Mouse (Mus musculus) stomach, embryonic 15.5 days (tissue): ENCODE data around the gene Mast4. TPM values are rescaled to one million over a fixed set of nuclear protein-coding genes. Genes with fewer than 3 reads are reported as not detected.

ENCODE experiments used
- ATAC-seq: fragments of 200-750 bp; cut with Nextera tagmentation; 2 replicates; pipeline ENCODE4 v1.8.0; 2017; ENCODE audit warnings: low read depth, moderate number of reproducible peaks, moderate TSS enrichment; ENCODE audit not compliant: insufficient read depth, low FRiP score
- H3K27ac ChIP-seq: fragments of 300-500 bp; sonication (generic); 2 replicates; pipeline ENCODE4 v1.5.1; 2015; ENCODE audit warnings: mild to moderate bottlenecking, inconsistent platforms
- H3K27me3 ChIP-seq: fragments of 300-500 bp; sonication (generic); replicated peaks from 2 replicates; pipeline ENCODE4 v1.6.1; 2015; ENCODE audit warnings: inconsistent platforms
- H3K36me3 ChIP-seq: fragments of 300-500 bp; sonication (generic); 2 replicates; pipeline ENCODE4 v1.6.1; 2015; ENCODE audit warnings: inconsistent platforms
- H3K4me1 ChIP-seq: fragments of 300-500 bp; sonication (generic); 2 replicates; pipeline ENCODE4 v1.6.1; 2015; ENCODE audit warnings: inconsistent platforms
- H3K4me2 ChIP-seq: fragments of 300-500 bp; sonication (generic); 2 replicates; pipeline ENCODE4 v1.6.1; 2015; ENCODE audit warnings: mild to moderate bottlenecking, inconsistent platforms
- H3K4me3 ChIP-seq: fragments of 300-500 bp; sonication (generic); replicated peaks from 2 replicates; pipeline ENCODE4 v1.5.1; 2015; ENCODE audit warnings: inconsistent platforms
- H3K9ac ChIP-seq: fragments of 300-500 bp; sonication (generic); 2 replicates; pipeline ENCODE4 v1.6.1; 2015; ENCODE audit warnings: inconsistent platforms
- H3K9me3 ChIP-seq: fragments of 300-500 bp; sonication (generic); 2 replicates; pipeline ENCODE4 v1.6.1; 2016; ENCODE audit warnings: inconsistent platforms
- WGBS: fragments of 180-500 bp; shearing (Covaris S2); methylation state at CpG from one replicate; pipeline ENCODE4 v1.1.7; 2015; 5-methylcytosine and 5-hydroxymethylcytosine counted together
- polyA plus RNA-seq: library from polyadenylated mRNA; unstranded; fragments of >200 nt; fragmentation: Nextera tagmentation; extraction: Ambion mirVana; gene quantifications from 2 replicates; pipeline ENCODE4 v1.2.1, GENCODE M21; 2015

Mast4 gene
- polyA plus RNA-seq, 1 experiment from 2014 or later = 29.5 TPM

DNA sequence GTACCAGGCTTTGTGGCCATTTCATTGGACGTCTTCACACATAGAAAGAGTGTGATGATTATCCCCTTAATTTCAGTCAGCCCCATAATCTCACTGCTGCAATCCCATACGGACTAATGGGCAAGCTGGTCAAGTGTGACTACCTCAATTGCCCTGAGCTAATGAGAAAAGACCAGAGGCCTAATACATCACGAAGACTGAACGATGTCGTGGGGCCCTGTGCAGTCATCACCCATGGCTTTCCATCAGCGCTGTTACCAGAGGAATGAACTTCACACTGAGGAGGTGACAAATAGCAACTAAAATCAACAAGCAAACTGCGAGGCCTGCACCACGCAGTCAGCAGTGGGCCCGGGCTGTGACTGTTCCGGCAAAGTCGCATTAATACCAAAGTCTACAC lies 344.7 kb downstream of the Mast4 start:
- 78% methylated on average over 11 of the region's 11 CpGs for WGBS
- H3K27me3 ChIP-seq = no peaks in the 10 kb centered on the region
- H3K9me3 ChIP-seq = no peaks in the 10 kb centered on the region
- H3K36me3 ChIP-seq = no peaks in the 10 kb centered on the region
- no peak overlapping the region for H3K4me3 ChIP-seq
- H3K9ac ChIP-seq = no peak overlapping the region
- no peak overlapping the region for H3K27ac ChIP-seq
- H3K4me1 ChIP-seq = no peaks in the 10 kb centered on the region
- no peak overlapping the region for H3K4me2 ChIP-seq
- no peak for ATAC-seq

- Histone ChIP-seq H3K4me1 (no peaks in the 10 kb centered on the region), H3K4me2 (no peak overlapping the region), H3K4me3 (no peak overlapping the region)
Observed at GRCm38 (mm10) chr13:102988976-102989375, 345.3 kb downstream of the Mast4 start.

GRCm38 (mm10) chr13:102988251-102988895 lies 345.9 kb downstream of the Mast4 start:
- H3K4me2 ChIP-seq = no peak overlapping the region
- no peak overlapping the region for H3K4me3 ChIP-seq
- no peaks in the 10 kb centered on the region for H3K27me3 ChIP-seq
- H3K9me3 ChIP-seq = no peaks in the 10 kb centered on the region
- WGBS = 63% methylated on average over 11 of the region's 11 CpGs
- no peak for ATAC-seq
- no peak overlapping the region for H3K9ac ChIP-seq
- no peak overlapping the region for H3K27ac ChIP-seq
- H3K36me3 ChIP-seq = no peaks in the 10 kb centered on the region
- H3K4me1 ChIP-seq = no peaks in the 10 kb centered on the region

More at GRCm38 (mm10) chr13:102988976-102989375, 345.3 kb downstream of the Mast4 start:
- no peaks in the 10 kb centered on the region for H3K36me3 ChIP-seq
- H3K27ac ChIP-seq = no peak overlapping the region
- WGBS = 86% methylated on average over 4 of the region's 4 CpGs
- no peaks in the 10 kb centered on the region for H3K27me3 ChIP-seq
- no peaks in the 10 kb centered on the region for H3K9me3 ChIP-seq
- ATAC-seq = no peak
- no peak overlapping the region for H3K9ac ChIP-seq

GRCm38 (mm10) chr13:102984550-102984949 lies 349.7 kb downstream of the Mast4 start:
- no peak for ATAC-seq
- Histone ChIP-seq H3K9ac (no peak overlapping the region), H3K27ac (no peak overlapping the region), H3K9me3 (no peaks in the 10 kb centered on the region), H3K36me3 (no peaks in the 10 kb centered on the region), H3K4me1 (no peaks in the 10 kb centered on the region), H3K4me3 (no peak overlapping the region), H3K27me3 (no peaks in the 10 kb centered on the region), H3K4me2 (no peak overlapping the region)
- WGBS = 94% methylated on average over 4 of the region's 4 CpGs

- ATAC-seq = no peak
- no peak overlapping the region for H3K9ac ChIP-seq
- no peak overlapping the region for H3K4me3 ChIP-seq
- no peak overlapping the region for H3K27ac ChIP-seq
- no peak overlapping the region for H3K4me2 ChIP-seq
- no peaks in the 10 kb centered on the region for H3K36me3 ChIP-seq
- peaks cover 3% of the 10 kb centered on the region; the same call in 1 of the 2 replicates for H3K4me1 ChIP-seq
- H3K9me3 ChIP-seq = no peaks in the 10 kb centered on the region
- H3K27me3 ChIP-seq = no peaks in the 10 kb centered on the region
- 69% methylated on average over 5 of the region's 5 CpGs for WGBS
Observed at GRCm38 (mm10) chr13:102973853-102974252, 360.4 kb downstream of the Mast4 start.

- Histone ChIP-seq H3K36me3 (no peaks in the 10 kb centered on the region), H3K9ac (no peak overlapping the region), H3K4me3 (no peak overlapping the region), H3K27me3 (no peaks in the 10 kb centered on the region), H3K9me3 (no peaks in the 10 kb centered on the region), H3K4me1 (no peaks in the 10 kb centered on the region), H3K27ac (no peak overlapping the region), H3K4me2 (no peak overlapping the region)
- WGBS = 92% methylated on average over 6 of the region's 6 CpGs
- ATAC-seq = no peak
Observed at GRCm38 (mm10) chr13:102963471-102963870, 370.8 kb downstream of the Mast4 start.

GRCm38 (mm10) chr13:102958273-102959270 lies 375.7 kb downstream of the Mast4 start:
- H3K36me3 ChIP-seq = no peaks in the 10 kb centered on the region
- no peaks in the 10 kb centered on the region for H3K27me3 ChIP-seq
- no peak overlapping the region for H3K9ac ChIP-seq
- no peak for ATAC-seq
- peak overlapping the region; percentile 27 for H3K4me3 ChIP-seq
- peak overlapping the region; percentile 31; the same call in 1 of the 2 replicates for H3K27ac ChIP-seq
- H3K4me1 ChIP-seq = peaks cover 10% of the 10 kb centered on the region; the same call in 1 of the 2 replicates
- no peaks in the 10 kb centered on the region for H3K9me3 ChIP-seq
- peak overlapping the region; percentile 50 for H3K4me2 ChIP-seq
- 50% methylated on average over 19 of the region's 19 CpGs for WGBS

- Histone ChIP-seq H3K36me3 (no peaks in the 10 kb centered on the region), H3K4me3 (peak overlapping the region; percentile 27), H3K9me3 (no peaks in the 10 kb centered on the region), H3K4me2 (peak overlapping the region; percentile 50), H3K4me1 (peaks cover 10% of the 10 kb centered on the region; the same call in 1 of the 2 replicates), H3K9ac (no peak overlapping the region), H3K27me3 (no peaks in the 10 kb centered on the region), H3K27ac (peak overlapping the region; percentile 59; the same call in 1 of the 2 replicates)
- WGBS = 6% methylated on average over 15 of the region's 15 CpGs
- ATAC-seq = no peak
Observed at GRCm38 (mm10) chr13:102957508-102958272, 376.6 kb downstream of the Mast4 start.

GRCm38 (mm10) chr13:102955506-102955905 lies 378.8 kb downstream of the Mast4 start:
- Histone ChIP-seq H3K27me3 (no peaks in the 10 kb centered on the region), H3K9me3 (no peaks in the 10 kb centered on the region), H3K9ac (no peak overlapping the region), H3K27ac (no peak overlapping the region), H3K4me2 (no peak overlapping the region), H3K4me1 (peaks cover 10% of the 10 kb centered on the region; the same call in 1 of the 2 replicates), H3K36me3 (no peaks in the 10 kb centered on the region), H3K4me3 (no peak overlapping the region)
- WGBS = 74% methylated on average over 2 of the region's 2 CpGs
- ATAC-seq = no peak

- Histone ChIP-seq H3K4me1 (0 out of 2 replicates have a peak, but pooled peaks cover 3% of the 10 kb centered on the region), H3K4me3 (no peak overlapping the region), H3K36me3 (no peaks in the 10 kb centered on the region), H3K9me3 (no peaks in the 10 kb centered on the region), H3K27me3 (no peaks in the 10 kb centered on the region), H3K4me2 (no peak overlapping the region), H3K27ac (no peak overlapping the region), H3K9ac (no peak overlapping the region)
- 76% methylated on average over 7 of the region's 7 CpGs for WGBS
- no peak for ATAC-seq
Observed at GRCm38 (mm10) chr13:102949756-102950155, 384.5 kb downstream of the Mast4 start.

DNA sequence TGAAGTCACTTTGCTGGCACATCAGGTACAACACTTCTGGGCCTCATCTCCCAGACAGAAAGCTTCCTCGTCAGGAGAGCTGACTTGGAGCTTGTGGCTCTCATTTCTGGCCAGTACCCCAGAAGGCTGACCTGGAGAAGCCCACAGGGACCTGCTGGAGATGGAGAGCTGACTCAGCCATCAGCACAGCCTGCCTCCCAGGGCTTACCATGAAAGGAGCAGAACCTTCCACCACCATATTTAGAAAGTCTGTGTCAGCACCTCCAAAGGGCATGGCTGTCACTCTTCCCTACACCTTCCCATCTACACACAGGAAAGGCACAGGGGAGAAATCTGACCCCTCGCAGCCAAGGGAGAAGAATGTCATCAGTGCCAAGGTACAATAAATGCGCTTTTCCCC lies 385.3 kb downstream of the Mast4 start:
- Histone ChIP-seq H3K4me1 (0 out of 2 replicates have a peak, but pooled peaks cover 1% of the 10 kb centered on the region), H3K4me3 (no peak overlapping the region), H3K36me3 (no peaks in the 10 kb centered on the region), H3K4me2 (no peak overlapping the region), H3K9me3 (no peaks in the 10 kb centered on the region), H3K27me3 (no peaks in the 10 kb centered on the region), H3K9ac (no peak overlapping the region), H3K27ac (no peak overlapping the region)
- 77% methylated on average over 3 of the region's 3 CpGs for WGBS
- ATAC-seq = no peak
